Mouse (Mus musculus) left cerebral cortex, postnatal 36 days (tissue): Measurements from ENCODE around the gene Gm9918. TPM values are rescaled to one million over a fixed set of nuclear protein-coding genes. Genes with fewer than 3 reads are reported as not detected.

Experiments
- DNase-seq, 2 experiments: peaks; one replicate each; pipeline ENCODE4 v3.0.0; 2021 to 2022; ENCODE audit warnings: low spot score in 2 of 2, mixed read lengths in 1 of 2
- intact Hi-C: fragments of 180-260 bp; cut with DNase I; formaldehyde crosslinking; loops from one replicate; pipeline ENCODE4 v1.15.1; 2025
- total RNA-seq, 2 experiments: library from RNA; stranded (reverse); gene quantifications; 2 replicates each; pipeline ENCODE4 v1.2.3; 2021

Gm9918 gene
- total RNA-seq, 2 experiments from 2014 or later = not detected

DNA sequence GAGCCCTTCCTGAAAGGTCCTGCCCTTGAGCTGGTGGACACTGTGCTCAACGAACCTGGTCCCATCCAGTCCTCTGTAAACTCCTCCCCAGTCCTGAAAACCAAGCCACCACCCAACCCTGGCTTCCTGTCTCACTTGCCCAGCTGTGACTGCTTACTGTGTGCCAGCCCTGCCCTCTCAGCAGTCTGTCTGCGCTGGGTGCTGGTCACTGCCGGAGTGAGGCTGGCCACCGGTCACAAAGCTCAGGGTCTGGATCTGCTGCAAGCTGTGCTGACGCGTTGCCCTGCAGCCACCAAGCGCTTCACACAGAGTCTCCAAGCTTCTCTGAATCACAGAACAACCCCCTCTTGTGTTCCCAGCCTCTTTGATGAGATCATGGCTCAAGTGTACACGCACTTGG, 44.9 kb downstream of the Gm9918 start:
- DNase-seq = no peak
- intact Hi-C loops = loop anchor here (5.0 kb wide), 2 partner anchors 33 to 78 kb away; no protein-coding TSS in a partner anchor

- intact Hi-C loops = loop anchor here (5.0 kb wide), 2 partner anchors 34 to 79 kb away; no protein-coding TSS in a partner anchor
- peak; percentile 32 to 57 for DNase-seq
Observed at GRCm38 (mm10) chr15:102316263-102316662, 45.9 kb downstream of the Gm9918 start.

Other genes with a start within 250 kb of the Gm9918 start
- gene Krt18, start 242.4 kb upstream of the Gm9918 start, total RNA-seq = under 1 TPM in 1 of 2 experiments, not detected in 1; 0.22 TPM
- gene Eif4b, start 196.8 kb upstream of the Gm9918 start, total RNA-seq = 100 to 1,000 TPM; 157 to 165 TPM
- 10 to 100 TPM; 17.2 to 28.6 TPM for gene Tns2, start 170.2 kb upstream of the Gm9918 start, total RNA-seq
- 100 to 1,000 TPM; 140 to 160 TPM for gene Spryd3, start 134.3 kb upstream of the Gm9918 start, total RNA-seq
- gene Igfbp6, start 126.2 kb upstream of the Gm9918 start, total RNA-seq = 10 to 100 TPM; 39.5 to 57.1 TPM
- gene Soat2, start 120.0 kb upstream of the Gm9918 start, total RNA-seq = under 1 TPM in 1 of 2 experiments, not detected in 1; 0.23 TPM
- 10 to 100 TPM; 61.0 to 64.0 TPM for gene Zfp740, start 67.3 kb upstream of the Gm9918 start, total RNA-seq
- gene Csad, start 65.8 kb upstream of the Gm9918 start, total RNA-seq = 10 to 100 TPM; 23.9 to 29.4 TPM
- 1 to 10 TPM; 1.1 to 1.5 TPM for gene Itgb7, start 38.6 kb upstream of the Gm9918 start, total RNA-seq
- gene Rarg, start 13.0 kb upstream of the Gm9918 start, total RNA-seq = 10 to 100 TPM; 13.1 to 13.9 TPM
- gene Mfsd5, start 8.9 kb downstream of the Gm9918 start, total RNA-seq = 10 to 100 TPM; 40.9 to 43.9 TPM
- 1 to 10 TPM; 1.1 TPM for gene Espl1, start 25.7 kb downstream of the Gm9918 start, total RNA-seq
- gene Pfdn5, start 55.6 kb downstream of the Gm9918 start, total RNA-seq = 100 to 1,000 TPM; 374 to 425 TPM
- 10 to 100 TPM; 45.8 to 69.3 TPM for gene Myg1, start 61.1 kb downstream of the Gm9918 start, total RNA-seq
- 10 to 100 TPM; 17.2 to 17.7 TPM for gene Aaas, start 80.2 kb downstream of the Gm9918 start, total RNA-seq
- gene Sp7, start 96.6 kb downstream of the Gm9918 start, total RNA-seq = under 1 TPM; 0.79 to 1.00 TPM
- 10 to 100 TPM; 22.0 to 30.3 TPM for gene Sp1, start 135.6 kb downstream of the Gm9918 start, total RNA-seq
- gene Amhr2, start 174.8 kb downstream of the Gm9918 start, total RNA-seq = 1 to 10 TPM in 1 of 2 experiments, under 1 TPM in 1; 0.99 to 2.3 TPM
- gene Prr13, start 188.5 kb downstream of the Gm9918 start, total RNA-seq = 10 to 100 TPM; 41.4 to 43.2 TPM
- gene Pcbp2, start 200.0 kb downstream of the Gm9918 start, total RNA-seq = 100 to 1,000 TPM; 467 to 505 TPM
- not detected for gene Gm10337, start 233.2 kb downstream of the Gm9918 start, total RNA-seq
- gene Map3k12, start 246.5 kb downstream of the Gm9918 start, total RNA-seq = 10 to 100 TPM; 96.4 to 98.8 TPM
- gene Tarbp2, start 247.6 kb downstream of the Gm9918 start, total RNA-seq = 10 to 100 TPM; 30.7 to 36.3 TPM